Mouse (Mus musculus): ENCODE measurements around the gene Mettl16.
"Not testable (repeated sequence)": the region's sequence is repeated elsewhere in the genome, so short reads cannot be mapped to it uniquely, and the experiment has no call there.

Mettl16 gene

GRCm38 (mm10) chr11:74772386-74772785, 1.8 kb downstream of the Mettl16 start:
- DNase-seq (ENCODE audit: low read depth, low spot score) = no peak

- DNase-seq (ENCODE audit: low read depth, low spot score) = no peak
These were observed 22.2 kb downstream of the Mettl16 start for GRCm38 (mm10) chr11:74792874-74793273.

GRCm38 (mm10) chr11:74800658-74801057, 30.0 kb downstream of the Mettl16 start:
- no peak for DNase-seq (ENCODE audit: low read depth, low spot score)

GRCm38 (mm10) chr11:74804081-74804627, 33.5 kb downstream of the Mettl16 start:
- DNase-seq (ENCODE audit: low read depth, low spot score) = no peak

- DNase-seq (ENCODE audit: low read depth, low spot score) = no peak
These were observed 36.7 kb downstream of the Mettl16 start for GRCm38 (mm10) chr11:74807246-74807882.

GRCm38 (mm10) chr11:74808251-74808853, 37.7 kb downstream of the Mettl16 start:
- DNase-seq (ENCODE audit: low read depth, low spot score) = no peak

- DNase-seq (ENCODE audit: low read depth, low spot score) = no peak
These were observed 39.5 kb downstream of the Mettl16 start for GRCm38 (mm10) chr11:74810134-74810533.

GRCm38 (mm10) chr11:74811027-74811426, 40.4 kb downstream of the Mettl16 start:
- DNase-seq (ENCODE audit: low read depth, low spot score) = not testable (repeated sequence)

GRCm38 (mm10) chr11:74811538-74811937, 40.9 kb downstream of the Mettl16 start:
- DNase-seq (ENCODE audit: low read depth, low spot score) = no peak

GRCm38 (mm10) chr11:74815795-74816194, 45.2 kb downstream of the Mettl16 start:
- DNase-seq (ENCODE audit: low read depth, low spot score) = no peak

- no peak for DNase-seq (ENCODE audit: low read depth, low spot score)
These were observed 50.3 kb downstream of the Mettl16 start for GRCm38 (mm10) chr11:74820921-74821320.

GRCm38 (mm10) chr11:74821463-74821862, 50.8 kb downstream of the Mettl16 start:
- DNase-seq (ENCODE audit: low read depth, low spot score) = no peak

GRCm38 (mm10) chr11:74822746-74823440, 52.3 kb downstream of the Mettl16 start:
- no peak for DNase-seq (ENCODE audit: low read depth, low spot score)

- DNase-seq (ENCODE audit: low read depth, low spot score) = no peak
These were observed 55.5 kb downstream of the Mettl16 start for GRCm38 (mm10) chr11:74826151-74826550.

- no peak for DNase-seq (ENCODE audit: low read depth, low spot score)
These were observed 56.1 kb downstream of the Mettl16 start for GRCm38 (mm10) chr11:74826702-74827101.

GRCm38 (mm10) chr11:74827791-74828403, 57.3 kb downstream of the Mettl16 start:
- no peak for DNase-seq (ENCODE audit: low read depth, low spot score)

- DNase-seq (ENCODE audit: low read depth, low spot score) = no peak
These were observed 57.8 kb downstream of the Mettl16 start for GRCm38 (mm10) chr11:74828404-74828931.

- no peak for DNase-seq (ENCODE audit: low read depth, low spot score)
These were observed 58.4 kb downstream of the Mettl16 start for GRCm38 (mm10) chr11:74828965-74829550.

GRCm38 (mm10) chr11:74829812-74830211, 59.2 kb downstream of the Mettl16 start:
- no peak for DNase-seq (ENCODE audit: low read depth, low spot score)

GRCm38 (mm10) chr11:74830256-74831161, 59.9 kb downstream of the Mettl16 start, which contains the start of gene Mnt:
TSS of gene Mnt (plus strand) at chr11:74830920.
- peak; percentile 98 for DNase-seq (ENCODE audit: low read depth, low spot score)
